Mouse (Mus musculus) limb, embryonic 11.5 days (tissue): ENCODE results near the gene Sdf4. TPM values are rescaled to one million over a fixed set of nuclear protein-coding genes. Genes with fewer than 3 reads are reported as not detected.

Source experiments
- ATAC-seq: fragments of 200-750 bp; cut with Nextera tagmentation; 2 replicates; pipeline ENCODE4 v1.8.0; 2017; ENCODE audit warnings: low read depth; ENCODE audit not compliant: insufficient number of reproducible peaks, low FRiP score, low TSS enrichment
- DNase-seq: peaks from one replicate; pipeline ENCODE4 v3.0.0-alpha.2; 2015; ENCODE audit warnings: low spot score
- H3K27ac ChIP-seq: fragments of 300-500 bp; sonication (generic); replicated peaks from 2 replicates; pipeline ENCODE4 v1.5.1; 2014; ENCODE audit warnings: low read depth, mild to moderate bottlenecking, low read length
- H3K27me3 ChIP-seq: fragments of 300-500 bp; sonication (generic); 2 replicates; pipeline ENCODE4 v1.6.1; 2014; ENCODE audit warnings: mild to moderate bottlenecking, low read length, mixed read lengths; ENCODE audit not compliant: control insufficient read depth, insufficient read depth
- H3K36me3 ChIP-seq: fragments of 300-500 bp; sonication (generic); 2 replicates; pipeline ENCODE4 v1.6.1; 2014; ENCODE audit warnings: mild to moderate bottlenecking, low read length, moderate library complexity, mixed read lengths; ENCODE audit not compliant: control insufficient read depth, insufficient read depth
- H3K4me1 ChIP-seq: fragments of 300-500 bp; sonication (generic); 2 replicates; pipeline ENCODE4 v1.6.1; 2014; ENCODE audit warnings: low read length, mixed read lengths; ENCODE audit not compliant: control insufficient read depth, insufficient read depth
- H3K4me2 ChIP-seq: fragments of 300-500 bp; sonication (generic); 2 replicates; pipeline ENCODE4 v1.6.1; 2014; ENCODE audit warnings: low read depth, mild to moderate bottlenecking, moderate library complexity; ENCODE audit not compliant: severe bottlenecking
- H3K4me3 ChIP-seq: fragments of 300-500 bp; sonication (generic); 2 replicates; pipeline ENCODE4 v1.5.1; 2014; ENCODE audit warnings: low read depth, low read length
- H3K9ac ChIP-seq: fragments of 300-500 bp; sonication (generic); 2 replicates; pipeline ENCODE4 v1.6.1; 2014; ENCODE audit warnings: mild to moderate bottlenecking, low read length
- H3K9me3 ChIP-seq: fragments of 300-500 bp; sonication (generic); 2 replicates; pipeline ENCODE4 v1.6.1; 2016; ENCODE audit warnings: low read length; ENCODE audit not compliant: control insufficient read depth
- WGBS: fragments of 180-500 bp; shearing (Covaris S2); extraction: QIAGEN DNeasy Blood & Tissue Kit; methylation state at CpG from one replicate; pipeline ENCODE4 v1.1.7; 2014; 5-methylcytosine and 5-hydroxymethylcytosine counted together
- polyA plus RNA-seq: library from polyadenylated mRNA; unstranded; fragments of >200 nt; fragmentation: Nextera tagmentation; extraction: Ambion mirVana; gene quantifications from 2 replicates; pipeline ENCODE4 v1.2.1, GENCODE M21; 2014

Sdf4 gene
- polyA plus RNA-seq, 1 experiment from 2014 or later: 142 TPM

- 25% methylated on average over 2 of the region's 2 CpGs for WGBS
- ATAC-seq (no peak), DNase-seq (no peak)
- Histone ChIP-seq H3K27ac (no peak overlapping the region), H3K4me1 (no peaks in the 10 kb centered on the region), H3K27me3 (no peaks in the 10 kb centered on the region), H3K36me3 (no peaks in the 10 kb centered on the region), H3K9ac (no peak overlapping the region), H3K4me3 (no peak overlapping the region), H3K4me2 (no peak overlapping the region), H3K9me3 (no peaks in the 10 kb centered on the region)
Measured at GRCm38 (mm10) chr4:155983788-155984187, 8.9 kb upstream of the Sdf4 start.

GRCm38 (mm10) chr4:155991211-155991907, 1.3 kb upstream of the Sdf4 start:
- Histone ChIP-seq H3K4me3 (peak overlapping the region; percentile 93), H3K4me1 (peaks cover 13% of the 10 kb centered on the region; the same call in 1 of the 2 replicates), H3K27ac (peak overlapping the region; percentile 89; the same call in 1 of the 2 replicates), H3K27me3 (no peaks in the 10 kb centered on the region), H3K36me3 (no peaks in the 10 kb centered on the region), H3K4me2 (peak overlapping the region; percentile 93), H3K9ac (peak overlapping the region; percentile 85), H3K9me3 (no peaks in the 10 kb centered on the region)
- ATAC-seq (no peak), DNase-seq (no peak)
- WGBS: 89% methylated on average over 22 of the region's 22 CpGs

- ATAC-seq: peak; percentile 32
Measured at GRCm38 (mm10) chr4:155991908-155992230, 803 bp upstream of the Sdf4 start.

GRCm38 (mm10) chr4:155992906-155993547, 355 bp downstream of the Sdf4 start:
- peak overlapping the region; percentile 90 for H3K9ac ChIP-seq
- ATAC-seq: peak; percentile 82
- H3K4me1 ChIP-seq: peaks cover 13% of the 10 kb centered on the region; the same call in 1 of the 2 replicates
- peak overlapping the region; percentile 93 for H3K4me3 ChIP-seq
- H3K27me3 ChIP-seq: no peaks in the 10 kb centered on the region
- DNase-seq: peak; percentile 96
- peak overlapping the region; percentile 71 for H3K4me2 ChIP-seq
- H3K9me3 ChIP-seq: no peaks in the 10 kb centered on the region
- H3K27ac ChIP-seq: peak overlapping the region; percentile 77
- WGBS: under 1% methylated on average over 70 of the region's 70 CpGs
- peaks cover 7% of the 10 kb centered on the region for H3K36me3 ChIP-seq

More at GRCm38 (mm10) chr4:155991908-155992230, 803 bp upstream of the Sdf4 start:
- Histone ChIP-seq H3K36me3 (no peaks in the 10 kb centered on the region), H3K27ac (peak overlapping the region; percentile 89), H3K27me3 (no peaks in the 10 kb centered on the region), H3K4me2 (peak overlapping the region; percentile 93), H3K9ac (peak overlapping the region; percentile 85), H3K4me3 (peak overlapping the region; percentile 93), H3K9me3 (no peaks in the 10 kb centered on the region), H3K4me1 (peaks cover 13% of the 10 kb centered on the region; the same call in 1 of the 2 replicates)
- 30% methylated on average over 36 of the region's 37 CpGs for WGBS
- DNase-seq: no peak

- peaks cover 7% of the 10 kb centered on the region for H3K36me3 ChIP-seq
- H3K4me3 ChIP-seq: peak overlapping the region; percentile 93
- 6% methylated on average over 15 of the region's 15 CpGs for WGBS
- H3K4me1 ChIP-seq: peaks cover 13% of the 10 kb centered on the region; the same call in 1 of the 2 replicates
- H3K27me3 ChIP-seq: no peaks in the 10 kb centered on the region
- no peak for ATAC-seq
- no peak for DNase-seq
- peak overlapping the region; percentile 71 for H3K4me2 ChIP-seq
- H3K27ac ChIP-seq: peak overlapping the region; percentile 77; the same call in 1 of the 2 replicates
- no peaks in the 10 kb centered on the region for H3K9me3 ChIP-seq
- H3K9ac ChIP-seq: peak overlapping the region; percentile 90
Measured at GRCm38 (mm10) chr4:155993606-155994005, 934 bp downstream of the Sdf4 start.

- Histone ChIP-seq H3K9me3 (no peaks in the 10 kb centered on the region), H3K27ac (no peak overlapping the region), H3K27me3 (no peaks in the 10 kb centered on the region), H3K9ac (no peak overlapping the region), H3K36me3 (peaks cover 31% of the 10 kb centered on the region), H3K4me1 (no peaks in the 10 kb centered on the region), H3K4me3 (no peak overlapping the region), H3K4me2 (no peak overlapping the region)
- DNase-seq: no peak
- 89% methylated on average over 3 of the region's 3 CpGs for WGBS
- ATAC-seq: no peak
Measured at GRCm38 (mm10) chr4:156004109-156004508, 11.4 kb downstream of the Sdf4 start.

- Histone ChIP-seq H3K36me3 (peaks cover 25% of the 10 kb centered on the region), H3K9ac (no peak overlapping the region), H3K27ac (no peak overlapping the region), H3K27me3 (no peaks in the 10 kb centered on the region), H3K4me1 (no peaks in the 10 kb centered on the region), H3K4me2 (no peak overlapping the region), H3K9me3 (no peaks in the 10 kb centered on the region), H3K4me3 (no peak overlapping the region)
- 94% methylated on average over 4 of the region's 4 CpGs for WGBS
- ATAC-seq (no peak), DNase-seq (no peak)
Measured at GRCm38 (mm10) chr4:156008369-156008768, 15.7 kb downstream of the Sdf4 start.

- Histone ChIP-seq H3K4me3 (no peak within 1 kb of the TSS), H3K4me1 (no peaks in the 10 kb centered on the region), H3K27ac (no peak within 1 kb of the TSS), H3K9me3 (no peaks in the 10 kb centered on the region), H3K4me2 (no peak within 1 kb of the TSS), H3K27me3 (no peaks in the 10 kb centered on the region), H3K36me3 (peaks cover 19% of the 10 kb centered on the region), H3K9ac (no peak within 1 kb of the TSS)
- WGBS: 85% methylated on average over 8 of the region's 8 CpGs
- no peak for DNase-seq
- no peak for ATAC-seq
Measured at GRCm38 (mm10) chr4:156013637-156014036, 21.0 kb downstream of the Sdf4 start, which contains the start of gene Tnfrsf4. Tnfrsf4 (plus strand) TSS chr4:156013843.
